Mouse (Mus musculus): ENCODE data around the gene 1700017N19Rik.

Gene 1700017N19Rik

DNA sequence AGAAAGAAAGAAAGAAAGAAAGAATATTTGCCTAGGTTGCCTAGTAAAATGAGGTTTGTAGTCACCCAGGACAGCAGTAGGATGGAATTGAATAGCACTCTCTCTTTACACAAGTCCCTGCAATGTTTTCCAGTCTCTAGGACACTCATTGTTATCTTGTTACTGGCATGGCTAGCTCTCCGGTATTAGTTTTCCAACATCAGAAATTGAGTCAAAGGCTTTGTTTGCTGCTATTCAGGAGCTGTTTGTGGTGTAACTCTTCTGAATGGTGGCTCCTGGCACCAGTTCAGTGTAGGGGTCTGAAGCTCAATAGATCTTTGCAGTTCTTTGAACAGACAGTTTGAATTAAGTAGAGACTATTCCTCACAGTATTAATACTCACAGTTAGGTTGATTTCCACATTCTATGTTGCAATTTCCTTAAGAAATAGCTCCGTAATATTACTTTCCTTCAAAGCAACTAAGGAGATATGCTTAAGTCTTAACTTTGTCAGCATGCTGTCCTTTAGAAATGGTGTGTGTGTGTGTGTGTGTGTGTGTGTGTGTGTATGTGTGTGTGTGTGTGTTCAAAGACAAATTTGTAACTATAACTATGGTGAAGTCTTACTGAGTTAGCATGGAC, 71.8 kb downstream of the 1700017N19Rik start:
- intact Hi-C loops (cut with DNase I), result no loop called here
